In the genomic region with DNA sequence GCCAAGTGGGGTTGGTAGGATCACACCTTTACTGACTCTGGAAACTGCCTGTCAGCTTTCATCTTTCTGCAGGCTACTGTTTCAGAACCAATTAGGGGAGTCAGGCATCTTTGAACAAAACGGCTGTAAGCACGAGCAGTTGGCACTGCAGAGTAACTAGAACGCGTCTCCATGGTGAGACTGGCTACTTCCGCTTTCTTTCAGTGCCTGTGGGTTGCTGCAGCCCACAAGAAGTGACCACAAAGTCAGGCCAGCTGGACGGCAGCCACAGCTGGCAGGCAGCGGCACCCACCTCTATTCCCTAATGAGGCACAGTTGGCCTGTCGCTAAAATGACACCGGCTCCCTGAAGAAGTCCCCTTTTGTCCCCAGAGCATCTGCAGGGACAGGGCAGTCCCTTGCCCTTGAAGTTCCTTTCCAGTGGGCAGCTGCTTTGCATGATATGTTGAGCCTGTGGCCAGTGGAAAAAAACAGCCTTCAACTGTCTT, we compare ENCODE assay signal across 8 mouse cellular contexts.
DNase-seq lines count a peak whose midpoint lies in the region; ATAC-seq lines count a peak whose summit lies in the region.

No protein-coding gene starts in this region.

- intact Hi-C loops in left cerebral cortex, postnatal 4 days (cut with DNase I): no loop called here

- DNase-seq in cerebellum, adult 18-20 months: peak; percentile 18 to 27
- DNase-seq in cerebellum, adult 9-10 months: no peak
- peak; percentile 71 for DNase-seq in 3T3-L1 (ENCODE audit: low read depth, low spot score)
- DNase-seq in heart, postnatal 4 days: peak; percentile 66
- peak; percentile 73 for DNase-seq in left cerebral cortex, postnatal 4 days
- peak; percentile 85 to 88 for DNase-seq in natural killer cell, adult 2 months (ENCODE audit: low spot score in 2 of 2)
- peak; percentile 64 for DNase-seq in testis, postnatal 14 days (ENCODE audit: low spot score)

- ATAC-seq in common myeloid progenitor, adult 5-6 weeks (replicated peaks; ENCODE audit: low read depth, poor library complexity, severe bottlenecking): peak; percentile 92
